Mouse (Mus musculus) c-Kit-positive CD71-negative TER-119-negative erythroid progenitor cells, embryonic 14.5 days (primary cell): ENCODE results near the gene Dut.

Experiments
- DNase-seq: peaks from one replicate; pipeline ENCODE4 v3.0.0-alpha.2; 2013; ENCODE audit warnings: low read depth

The Dut gene

DNA sequence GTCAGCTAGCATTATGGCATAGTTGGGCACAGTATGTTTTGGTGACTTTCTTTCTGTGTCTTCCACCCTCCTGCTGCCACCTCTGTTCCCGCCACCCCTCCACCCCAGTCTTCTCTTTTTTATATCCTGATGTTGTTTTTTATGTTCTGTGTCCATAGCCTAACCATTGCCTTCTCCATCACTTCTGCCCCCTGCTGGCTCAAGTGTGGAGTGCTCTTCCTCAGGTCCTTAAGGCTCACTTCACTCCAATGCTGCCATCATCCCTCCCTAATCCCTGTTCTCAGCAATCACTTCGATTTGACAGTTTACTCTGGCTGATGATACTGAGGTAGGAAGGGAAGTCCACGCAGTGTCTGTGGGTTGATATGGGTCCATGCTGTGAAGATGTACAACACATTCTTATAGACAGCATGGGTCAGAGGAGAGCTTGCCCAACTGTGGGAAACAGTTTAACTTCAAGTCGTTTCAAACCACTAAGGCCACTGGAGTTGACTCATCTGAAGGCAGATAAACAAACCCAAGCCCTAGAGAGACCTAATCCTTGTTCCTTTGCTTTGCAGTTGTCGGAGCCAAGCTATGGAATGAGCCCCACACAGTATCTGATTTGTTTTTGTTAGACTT, 56.9 kb downstream of the Dut start:
- no peak for DNase-seq

DNA sequence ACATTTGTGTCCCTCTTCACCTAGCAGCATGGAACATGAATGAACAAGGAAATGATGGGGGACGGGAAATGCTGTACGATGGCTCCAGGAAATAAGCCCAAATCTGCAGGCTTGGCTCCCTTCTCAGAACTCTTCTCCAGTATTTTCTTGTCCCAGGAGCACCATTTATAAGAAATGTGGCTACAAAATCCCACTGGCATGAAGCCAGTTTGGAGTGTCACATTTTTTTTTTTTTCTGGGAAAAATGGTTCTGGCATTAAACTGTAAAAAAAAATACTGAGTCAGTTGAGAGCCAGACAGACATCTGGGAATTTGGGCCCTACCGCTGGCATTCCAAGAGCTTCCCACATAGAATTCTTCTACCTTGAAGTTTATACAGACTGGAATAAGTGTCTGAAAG, 57.8 kb downstream of the Dut start:
- DNase-seq = no peak

DNA sequence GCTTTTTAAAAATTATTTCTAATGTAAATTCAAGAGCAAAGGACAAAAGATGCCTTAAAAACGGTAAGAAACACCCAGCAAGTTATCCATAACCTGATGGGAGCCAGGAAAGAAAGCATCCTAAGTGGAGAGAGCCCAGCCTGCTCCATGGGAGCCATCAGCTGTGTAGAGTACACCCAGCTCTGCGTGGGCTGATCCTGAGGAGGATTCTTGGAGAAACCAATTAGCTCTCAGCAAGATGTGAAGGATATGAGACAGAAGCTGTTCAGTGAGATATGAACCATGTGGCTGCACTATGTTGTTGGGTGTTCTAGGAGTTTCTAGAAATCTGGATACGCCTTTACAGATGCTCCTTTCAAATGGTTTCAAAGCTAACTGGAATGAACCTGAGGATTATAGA, 58.7 kb downstream of the Dut start:
- DNase-seq = no peak
